Mouse (Mus musculus) liver, adult 2 months (tissue): ENCODE measurements around the gene Scgb1c1.

Source experiments
- CTCF ChIP-seq: fragments of 200-500 bp; IDR thresholded peaks from 2 replicates; pipeline ENCODE4 v1.5.1; 2011; ENCODE audit warnings: low read depth, low read length, control low read depth
- POLR2A ChIP-seq: fragments of 200-500 bp; IDR thresholded peaks from 2 replicates; pipeline ENCODE4 v1.6.1; 2011; ENCODE audit warnings: low read length, control low read depth; ENCODE audit not compliant: insufficient read depth; ENCODE audit errors: extremely low read depth

DNA sequence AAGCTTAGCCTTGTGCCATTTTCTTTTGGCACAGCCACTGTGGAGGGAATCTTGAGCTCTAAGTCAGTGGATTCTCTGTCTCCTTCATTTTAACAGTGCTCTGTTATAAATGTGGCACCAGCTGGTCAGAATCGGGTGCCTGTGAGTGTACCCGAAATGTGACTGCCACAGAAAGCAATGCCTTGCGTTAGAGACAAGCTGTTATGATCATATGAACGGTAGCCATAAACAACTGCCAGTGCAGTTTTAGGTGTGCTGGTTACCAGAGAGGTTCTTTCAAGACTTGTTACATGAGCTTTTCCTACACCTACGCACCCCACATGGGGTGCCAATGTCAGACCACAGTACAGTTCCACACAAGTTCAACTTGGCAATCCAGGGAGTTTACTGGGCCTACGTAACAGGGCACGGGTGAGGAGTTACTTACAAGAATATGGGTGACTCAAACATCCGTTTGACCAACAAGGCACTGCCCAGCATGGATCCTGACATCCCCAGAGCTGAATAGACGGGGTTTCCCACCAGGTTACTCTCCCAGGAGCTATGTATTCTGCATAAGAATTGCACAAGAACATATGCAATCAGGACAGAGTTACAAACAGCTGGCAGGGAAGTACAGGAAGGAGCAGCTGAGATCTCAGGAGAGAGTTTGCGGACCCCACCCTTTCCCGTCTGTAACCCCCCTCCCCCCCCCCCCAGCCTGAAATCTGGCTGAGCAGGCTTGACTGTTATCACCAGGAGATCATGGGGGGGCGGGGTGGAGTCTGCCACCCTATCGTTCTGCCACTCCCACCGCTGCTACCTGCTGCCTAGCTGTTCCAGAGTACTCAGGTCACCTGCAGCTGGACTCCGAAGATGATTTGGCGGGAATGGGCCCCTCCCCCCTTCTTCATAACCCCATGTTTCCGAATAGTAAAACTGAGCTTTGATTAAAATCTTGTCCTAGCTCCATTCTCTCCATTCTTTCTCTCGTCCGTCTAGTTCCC, 4.3 kb upstream of the Scgb1c1 start:
- no peak for TF ChIP-seq CTCF
- TF ChIP-seq POLR2A, result no peak
